Mouse (Mus musculus): ENCODE measurements around the gene Lrrc4c. TPM values are rescaled to one million over a fixed set of nuclear protein-coding genes. Genes with fewer than 3 reads are reported as not detected.

Gene Lrrc4c
- total and polyA plus RNA-seq, 3 experiments: not detected

DNA sequence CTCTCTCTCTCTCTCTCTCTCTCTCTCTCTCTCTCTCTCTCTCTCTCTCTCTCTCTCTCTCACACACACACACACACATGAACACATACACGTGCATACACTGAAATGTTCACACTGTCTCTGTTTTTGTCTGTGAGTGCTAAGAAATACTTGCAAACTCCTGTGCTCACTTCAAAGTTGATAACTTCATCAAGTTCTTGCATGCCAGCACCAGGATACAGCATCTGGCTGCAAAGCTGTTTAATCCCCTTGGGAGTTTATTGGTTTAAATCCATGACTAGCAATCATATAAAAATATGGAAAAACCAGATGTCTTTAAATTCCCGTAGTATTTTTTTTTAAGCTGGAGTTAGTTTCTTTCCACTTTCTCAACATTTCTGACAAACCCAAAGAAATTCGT lies 1052.0 kb downstream of the Lrrc4c start:
- in situ Hi-C loops (cut with MboI; ENCODE audit: low pct_ligation_motif_present, low pct_unique_long_range_greater_than_20kb, low sequenced_read_pairs) (no loop called here), dilution Hi-C loops (cut with MboI; ENCODE audit: extremely low pct_ligation_motif_present, extremely low pct_unique_long_range_greater_than_20kb, low sequenced_read_pairs) (no loop called here)
- H3K27me3 ChIP-seq (replicated peaks): no peaks in the 10 kb centered on the region

DNA sequence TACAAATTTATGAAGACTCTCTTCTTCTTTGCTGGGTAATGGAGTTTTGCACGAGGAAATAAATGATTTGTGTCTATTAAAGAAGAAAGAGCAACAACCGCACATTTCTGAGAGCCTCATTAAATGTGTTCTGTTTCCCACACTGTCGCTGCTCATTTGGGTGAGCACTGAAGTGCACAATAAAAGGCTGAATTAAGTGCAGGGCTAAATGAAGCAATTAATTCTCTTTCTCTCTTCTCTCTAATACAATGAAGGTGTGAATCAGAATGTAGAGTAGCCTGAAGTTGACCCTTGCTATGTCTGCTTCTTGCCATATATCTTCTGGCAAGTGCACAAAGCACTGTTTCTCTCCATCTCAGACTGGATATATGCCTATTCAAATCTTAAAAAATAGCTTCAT lies 1073.5 kb downstream of the Lrrc4c start:
- no peak for TF ChIP-seq JUN (IDR thresholded peaks at IDR 0.05; ENCODE audit: insufficient read depth, low read depth, low read length)
- no peak for TF ChIP-seq CHD1 (IDR thresholded peaks at IDR 0.05; ENCODE audit: low read depth, low read length)
- TF ChIP-seq USF1 (IDR thresholded peaks at IDR 0.05; ENCODE audit: low read depth, low read length): no peak
- no peak for TF ChIP-seq CHD2 (IDR thresholded peaks at IDR 0.05; ENCODE audit: low read length)
- no peak for TF ChIP-seq MAFK (IDR thresholded peaks at IDR 0.05; ENCODE audit: insufficient replicate concordance, low read length)
- no peak for TF ChIP-seq HCFC1 (IDR thresholded peaks at IDR 0.05; ENCODE audit: low read depth, low read length)
- no peak for TF ChIP-seq NELFE (IDR thresholded peaks at IDR 0.05; ENCODE audit: low read depth, low read length)
- TF ChIP-seq ZNF384 (IDR thresholded peaks at IDR 0.05; ENCODE audit: low read depth, low read length): no peak
- TF ChIP-seq SIN3A (IDR thresholded peaks at IDR 0.05; ENCODE audit: low read length): no peak
- TF ChIP-seq TCF12 (IDR thresholded peaks at IDR 0.05; ENCODE audit: low read depth, low read length): no peak
- no peak for TF ChIP-seq PAX5 (IDR thresholded peaks at IDR 0.05; ENCODE audit: low read length)
- TF ChIP-seq EP300 (IDR thresholded peaks at IDR 0.05; ENCODE audit: low read length): no peak
- TF ChIP-seq SMC3 (IDR thresholded peaks at IDR 0.05; ENCODE audit: low read depth, low read length): no peak
- TF ChIP-seq ZKSCAN1 (IDR thresholded peaks at IDR 0.05; ENCODE audit: borderline replicate concordance, low read depth, low read length): no peak
- Histone ChIP-seq H3K4me2 (ENCODE audit: insufficient read depth, low read depth, poor library complexity, severe bottlenecking) (no peak overlapping the region), H3K27ac (ENCODE audit: insufficient read depth, low read depth) (no peak overlapping the region), H3K36me3 (replicated peaks in 1 of 2; ENCODE audit: control insufficient read depth in 1 of 2, insufficient read depth in 1 of 2, low read length in 1 of 2) (no peaks in the 10 kb centered on the region), H3K4me1 (ENCODE audit: control insufficient read depth in 1 of 2, insufficient read depth in 2 of 2) (no peaks in the 10 kb centered on the region), H3K4me3 (replicated peaks in 1 of 3; ENCODE audit: low read depth in 2 of 3, low read length in 2 of 3, poor library complexity in 1 of 3) (no peak overlapping the region), H3K9ac (ENCODE audit: insufficient read depth, low read depth) (no peak overlapping the region), H3K79me2 (replicated peaks; ENCODE audit: control insufficient read depth, extremely low read depth, insufficient read depth, poor library complexity, severe bottlenecking) (no peaks in the 10 kb centered on the region), H3K9me3 (replicated peaks; ENCODE audit: low read length) (peaks cover 17% of the 10 kb centered on the region), H3K27me3 (replicated peaks) (no peaks in the 10 kb centered on the region)
- no peak for DNase-seq (ENCODE audit: extremely low read depth)
- in situ Hi-C loops (cut with MboI; ENCODE audit: low pct_ligation_motif_present, low pct_unique_long_range_greater_than_20kb, low sequenced_read_pairs): no loop called here
- dilution Hi-C loops (cut with MboI; ENCODE audit: extremely low pct_ligation_motif_present, extremely low pct_unique_long_range_greater_than_20kb, low sequenced_read_pairs): no loop called here

More for the DNA sequence above, 1052.0 kb downstream of the Lrrc4c start:
- Histone ChIP-seq H3K9ac (ENCODE audit: insufficient read depth, low read depth) (no peak overlapping the region), H3K36me3 (replicated peaks in 1 of 2; ENCODE audit: control insufficient read depth in 1 of 2, insufficient read depth in 1 of 2, low read length in 1 of 2) (no peaks in the 10 kb centered on the region), H3K79me2 (replicated peaks; ENCODE audit: control insufficient read depth, extremely low read depth, insufficient read depth, poor library complexity, severe bottlenecking) (no peaks in the 10 kb centered on the region), H3K4me2 (ENCODE audit: insufficient read depth, low read depth, poor library complexity, severe bottlenecking) (no peak overlapping the region), H3K27ac (ENCODE audit: insufficient read depth, low read depth) (no peak overlapping the region), H3K4me1 (ENCODE audit: control insufficient read depth in 1 of 2, insufficient read depth in 2 of 2) (no peaks in the 10 kb centered on the region), H3K4me3 (replicated peaks in 1 of 3; ENCODE audit: low read depth in 2 of 3, low read length in 2 of 3, poor library complexity in 1 of 3) (no peak overlapping the region), H3K9me3 (replicated peaks; ENCODE audit: low read length) (peaks cover 15% of the 10 kb centered on the region)
- DNase-seq (ENCODE audit: extremely low read depth): no peak
- no peak for TF ChIP-seq POLR2A (IDR thresholded peaks at IDR 0.05; ENCODE audit: low read depth, low read length)
- TF ChIP-seq RAD21 (IDR thresholded peaks at IDR 0.05; ENCODE audit: low read depth, low read length): no peak
- TF ChIP-seq CTCF (conservative IDR thresholded peaks at IDR 0.05 in 1 of 2, IDR thresholded peaks at IDR 0.05 in 1 of 2; ENCODE audit: low read depth in 2 of 2, low read length in 2 of 2): no peak
- TF ChIP-seq ELF1 (IDR thresholded peaks at IDR 0.05; ENCODE audit: low read depth, low read length): no peak
- TF ChIP-seq ZMIZ1 (IDR thresholded peaks at IDR 0.05; ENCODE audit: low read depth, low read length): no peak
- no peak for TF ChIP-seq TCF12 (IDR thresholded peaks at IDR 0.05; ENCODE audit: low read depth, low read length)
- no peak for TF ChIP-seq E2F4 (IDR thresholded peaks at IDR 0.05; ENCODE audit: insufficient replicate concordance, low read depth, low read length)
- TF ChIP-seq JUND (conservative IDR thresholded peaks at IDR 0.05; ENCODE audit: low read depth, low read length): no peak
- no peak for TF ChIP-seq MXI1 (IDR thresholded peaks at IDR 0.05; ENCODE audit: low read depth, low read length)

Data from CH12.LX (cell line).